Mouse (Mus musculus) midbrain, embryonic 13.5 days (tissue): ENCODE measurements at regions not wholly inside any gene's neighbourhood (a gene's known extent, or its start where the extent isn't known, plus 50 kb on each side); places are given as distances from the start of the nearest gene placed in this dataset.
A peak's percentile ranks its signal among the peaks of the same experiment; 100 is the strongest.
"Not testable (repeated sequence)": the region's sequence is repeated elsewhere in the genome, so short reads cannot be mapped to it uniquely, and the experiment has no call there.

Source experiments
- ATAC-seq: fragments of 200-750 bp; cut with Nextera tagmentation; 2 replicates; pipeline ENCODE4 v1.8.0; 2017; ENCODE audit warnings: mild to moderate bottlenecking, moderate TSS enrichment, moderate library complexity
- H3K27ac ChIP-seq: fragments of 300-500 bp; sonication (generic); 2 replicates; pipeline ENCODE4 v1.5.1; 2015; ENCODE audit warnings: inconsistent platforms, mild to moderate bottlenecking, moderate library complexity
- H3K27me3 ChIP-seq: fragments of 300-500 bp; sonication (generic); 2 replicates; pipeline ENCODE4 v1.6.1; 2015; ENCODE audit warnings: mild to moderate bottlenecking, inconsistent platforms
- H3K36me3 ChIP-seq: fragments of 300-500 bp; sonication (generic); 2 replicates; pipeline ENCODE4 v1.6.1; 2015; ENCODE audit warnings: mild to moderate bottlenecking, inconsistent platforms
- H3K4me1 ChIP-seq: fragments of 300-500 bp; sonication (generic); replicated peaks from 2 replicates; pipeline ENCODE4 v1.6.1; 2015; ENCODE audit warnings: inconsistent platforms
- H3K4me2 ChIP-seq: fragments of 300-500 bp; sonication (generic); replicated peaks from 2 replicates; pipeline ENCODE4 v1.6.1; 2015; ENCODE audit warnings: moderate library complexity, mild to moderate bottlenecking, inconsistent platforms
- H3K4me3 ChIP-seq: fragments of 300-500 bp; sonication (generic); replicated peaks from 2 replicates; pipeline ENCODE4 v1.5.1; 2015; ENCODE audit warnings: mild to moderate bottlenecking, inconsistent platforms
- H3K9ac ChIP-seq: fragments of 300-500 bp; sonication (generic); replicated peaks from 2 replicates; pipeline ENCODE4 v1.6.1; 2015; ENCODE audit warnings: mild to moderate bottlenecking, inconsistent platforms
- H3K9me3 ChIP-seq: fragments of 300-500 bp; sonication (generic); 2 replicates; pipeline ENCODE4 v1.6.1; 2016; ENCODE audit warnings: mild to moderate bottlenecking, inconsistent platforms
- WGBS: fragments of 180-500 bp; shearing (Covaris S2); methylation state at CpG from one replicate; pipeline ENCODE4 v1.1.7; 2015; 5-methylcytosine and 5-hydroxymethylcytosine counted together

DNA sequence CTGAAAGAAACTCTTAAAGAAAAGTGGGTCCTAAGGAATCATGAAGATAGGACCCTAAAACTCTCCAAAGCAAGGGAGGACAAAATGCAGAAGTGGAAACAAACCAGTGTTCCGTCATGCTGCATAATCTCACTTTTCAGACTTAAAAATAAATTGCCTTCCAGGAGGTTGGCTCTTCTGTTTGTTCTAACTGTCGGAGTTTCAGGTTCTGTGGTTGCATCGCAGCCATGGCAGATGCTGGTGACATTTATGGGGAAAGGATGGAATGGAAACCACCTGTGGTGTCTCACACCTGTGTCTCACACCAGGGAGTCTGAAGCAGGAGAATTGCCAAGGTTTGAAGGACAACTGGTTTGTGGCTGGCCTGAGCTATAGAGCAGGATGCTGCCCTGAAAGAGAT, 50.9 kb upstream of the Hivep1 start:
- H3K36me3 ChIP-seq: no peaks in the 10 kb centered on the region
- H3K27ac ChIP-seq: no peak overlapping the region
- no peak overlapping the region for H3K4me3 ChIP-seq
- no peaks in the 10 kb centered on the region for H3K27me3 ChIP-seq
- no peak for ATAC-seq
- no peaks in the 10 kb centered on the region for H3K9me3 ChIP-seq
- WGBS: 86% methylated on average over 3 of the region's 3 CpGs
- no peak overlapping the region for H3K9ac ChIP-seq
- H3K4me2 ChIP-seq: no peak overlapping the region
- 0 out of 2 replicates have a peak, but pooled peaks cover 5% of the 10 kb centered on the region for H3K4me1 ChIP-seq

DNA sequence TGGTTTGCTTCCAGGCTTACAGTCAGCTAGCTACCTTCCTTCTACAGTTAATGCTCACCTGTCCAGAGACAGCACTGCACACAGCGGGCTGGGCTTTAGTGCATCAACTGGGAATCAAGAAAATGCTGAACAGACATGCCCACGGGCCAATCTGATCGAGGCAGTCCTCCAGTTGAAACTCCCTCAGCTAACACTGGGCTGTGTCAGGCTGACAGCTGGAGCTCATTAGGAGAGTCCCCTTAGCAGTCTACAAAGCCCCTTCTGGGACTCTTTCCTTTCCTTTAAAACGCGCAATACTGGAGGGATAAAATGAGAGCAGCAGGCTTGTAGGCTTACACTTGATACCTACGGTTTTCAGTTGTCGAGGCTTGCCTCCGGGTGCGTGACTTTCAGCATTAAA, 53.9 kb upstream of the Hivep1 start:
- ATAC-seq: peak; percentile 63
- Histone ChIP-seq H3K4me2 (no peak overlapping the region), H3K9me3 (no peaks in the 10 kb centered on the region), H3K36me3 (no peaks in the 10 kb centered on the region), H3K4me1 (0 out of 2 replicates have a peak, but pooled peaks cover 5% of the 10 kb centered on the region), H3K4me3 (no peak overlapping the region), H3K27me3 (no peaks in the 10 kb centered on the region), H3K27ac (peak overlapping the region; percentile 20; the same call in 1 of the 2 replicates), H3K9ac (no peak overlapping the region)
- WGBS: 63% methylated on average over 9 of the region's 9 CpGs

DNA sequence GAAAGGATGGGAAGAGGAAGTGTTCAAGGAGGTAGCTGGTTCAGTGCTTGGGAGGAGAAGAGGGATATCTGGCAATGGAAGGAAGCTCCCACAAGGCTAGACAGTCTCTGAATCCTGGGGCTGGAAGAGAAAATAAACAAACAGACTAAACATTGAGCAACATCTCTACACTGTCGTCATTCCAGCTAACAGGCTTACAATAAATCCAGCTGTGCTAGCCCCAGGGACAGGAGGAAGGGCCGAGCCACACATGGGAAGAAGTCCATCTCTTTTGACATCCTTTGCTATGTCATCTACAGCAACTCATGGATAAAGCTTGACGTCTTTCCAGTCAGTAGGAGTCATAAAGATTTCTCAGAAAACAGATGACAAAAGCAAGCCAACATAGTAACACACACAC, 57.7 kb upstream of the Hivep1 start:
- Histone ChIP-seq H3K9ac (no peak overlapping the region), H3K4me1 (0 out of 2 replicates have a peak, but pooled peaks cover 5% of the 10 kb centered on the region), H3K36me3 (no peaks in the 10 kb centered on the region), H3K27ac (no peak overlapping the region), H3K4me3 (no peak overlapping the region), H3K9me3 (no peaks in the 10 kb centered on the region), H3K4me2 (no peak overlapping the region), H3K27me3 (no peaks in the 10 kb centered on the region)
- WGBS: 69% methylated on average over 3 of the region's 3 CpGs
- no peak for ATAC-seq

DNA sequence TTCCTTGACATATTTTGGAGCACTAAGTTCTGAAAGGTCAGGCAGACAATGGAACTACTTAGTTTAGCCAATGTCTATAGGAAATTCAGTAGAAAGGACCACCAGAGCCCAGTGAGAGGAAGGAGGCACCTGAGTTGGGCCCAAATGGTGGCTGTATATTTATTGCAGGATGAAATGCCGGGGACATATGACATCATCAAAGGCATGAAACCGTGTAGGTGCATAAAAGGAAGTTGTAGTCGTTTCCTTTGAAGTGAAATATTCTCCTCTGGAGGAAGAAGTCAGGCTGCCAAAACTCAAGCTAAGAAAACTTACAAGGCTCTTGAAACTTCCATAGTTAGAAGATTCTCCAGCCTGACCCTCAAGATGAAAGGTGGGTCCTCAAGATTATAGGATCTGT, 75.9 kb upstream of the Hivep1 start:
- no peak for ATAC-seq

DNA sequence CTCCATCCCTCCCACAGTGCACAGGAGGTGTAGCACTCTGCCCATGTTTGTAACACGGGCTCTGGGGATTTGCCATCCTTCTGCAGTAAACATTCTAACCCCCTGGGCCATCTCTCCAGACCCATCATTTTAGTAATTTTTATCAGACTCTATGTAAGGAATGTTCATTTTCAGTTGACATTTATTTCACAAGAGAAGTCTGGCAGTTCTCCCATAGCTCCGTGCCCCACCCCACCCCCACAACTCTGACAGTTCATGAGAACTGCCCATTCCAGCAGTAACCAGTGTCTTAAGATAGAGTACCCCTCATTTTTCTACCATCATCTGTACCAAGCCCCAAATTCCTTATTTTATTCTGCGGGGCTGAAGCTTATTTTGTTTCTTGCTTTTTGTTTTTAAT, 88.9 kb upstream of the Hivep1 start:
- H3K27me3 ChIP-seq: no peaks in the 10 kb centered on the region
- WGBS: 80% methylated on average over 3 of the region's 3 CpGs

More for the DNA sequence above, 75.9 kb upstream of the Hivep1 start:
- Histone ChIP-seq H3K9me3 (no peaks in the 10 kb centered on the region), H3K4me2 (no peak overlapping the region), H3K36me3 (no peaks in the 10 kb centered on the region), H3K4me3 (no peak overlapping the region), H3K9ac (no peak overlapping the region), H3K27me3 (no peaks in the 10 kb centered on the region), H3K27ac (no peak overlapping the region), H3K4me1 (no peaks in the 10 kb centered on the region)
- WGBS: 87% methylated on average over 3 of the region's 3 CpGs

DNA sequence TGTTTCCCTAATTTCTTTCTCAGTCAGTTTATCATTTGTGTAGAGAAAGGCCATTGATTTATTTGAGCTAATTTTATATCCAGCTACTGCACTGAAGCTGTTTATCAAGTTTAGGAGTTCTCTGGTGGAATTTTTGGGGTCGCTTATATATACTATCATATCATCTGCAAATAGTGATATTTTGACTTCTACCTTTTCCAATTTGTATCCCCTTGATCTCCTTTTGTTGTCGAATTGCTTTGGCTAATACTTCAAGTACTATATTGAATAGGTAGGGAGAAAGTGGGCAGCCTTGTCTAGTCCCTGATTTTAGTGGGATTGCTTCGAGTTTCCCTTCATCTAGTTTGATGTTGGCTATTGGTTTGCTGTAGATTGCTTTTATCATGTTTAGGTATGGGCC, 90.9 kb upstream of the Hivep1 start:
- H3K36me3 ChIP-seq, H3K9me3 ChIP-seq, H3K27ac ChIP-seq, ATAC-seq, H3K4me1 ChIP-seq, H3K9ac ChIP-seq, H3K4me3 ChIP-seq, H3K4me2 ChIP-seq, H3K27me3 ChIP-seq: not testable (repeated sequence)
- WGBS: 85% methylated on average over 3 of the region's 3 CpGs

More for the DNA sequence above, 88.9 kb upstream of the Hivep1 start:
- H3K9me3 ChIP-seq: no peaks in the 10 kb centered on the region
- H3K36me3 ChIP-seq: no peaks in the 10 kb centered on the region
- H3K4me1 ChIP-seq: no peaks in the 10 kb centered on the region
- ATAC-seq: no peak
- no peak overlapping the region for H3K9ac ChIP-seq
- H3K4me3 ChIP-seq: no peak overlapping the region
- H3K4me2 ChIP-seq: no peak overlapping the region
- no peak overlapping the region for H3K27ac ChIP-seq

DNA sequence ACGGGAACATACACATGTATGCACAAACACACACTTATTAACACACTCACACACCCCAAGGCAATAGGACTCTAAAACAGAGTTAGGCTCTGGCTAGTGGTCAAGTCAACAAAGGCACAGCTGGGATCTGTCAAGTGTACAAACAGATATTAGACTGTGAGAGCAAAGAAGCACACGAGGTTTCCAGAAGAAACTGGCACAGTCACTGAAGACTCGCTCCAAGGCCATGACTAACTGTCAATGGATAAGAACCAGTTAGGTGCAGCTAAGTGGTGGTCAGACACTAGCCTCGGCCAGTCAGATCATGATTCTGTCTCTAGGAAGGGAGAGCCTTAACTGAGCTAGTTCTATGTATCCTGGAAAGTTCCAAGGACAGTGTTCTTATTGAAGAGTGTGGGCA, 93.9 kb upstream of the Hivep1 start:
- 88% methylated on average over 4 of the region's 4 CpGs for WGBS
- Histone ChIP-seq H3K9ac (no peak overlapping the region), H3K27me3 (no peaks in the 10 kb centered on the region), H3K4me3 (no peak overlapping the region), H3K36me3 (no peaks in the 10 kb centered on the region), H3K9me3 (no peaks in the 10 kb centered on the region), H3K27ac (no peak overlapping the region), H3K4me1 (no peaks in the 10 kb centered on the region), H3K4me2 (no peak overlapping the region)
- ATAC-seq: no peak

DNA sequence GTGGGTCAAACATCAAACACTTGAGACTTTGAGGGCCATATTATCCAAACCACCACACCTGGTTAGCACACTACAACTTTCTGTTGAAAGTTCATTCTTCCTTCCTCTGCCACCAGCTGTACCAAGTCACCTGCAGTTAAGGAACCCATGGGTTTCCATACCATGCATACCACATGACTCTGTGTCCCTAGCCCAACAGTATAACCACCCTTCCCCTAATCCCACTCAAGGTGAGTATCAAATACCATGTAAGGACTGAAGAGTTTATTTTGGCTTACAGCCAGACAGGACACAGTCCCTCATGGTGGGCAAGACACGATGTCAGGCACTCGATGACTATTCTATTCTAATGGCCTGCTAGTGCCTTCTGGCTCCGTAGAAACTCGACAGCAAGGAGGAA, 95.9 kb upstream of the Hivep1 start:
- no peak overlapping the region for H3K4me3 ChIP-seq
- no peak overlapping the region for H3K27ac ChIP-seq
- H3K4me1 ChIP-seq: no peaks in the 10 kb centered on the region
- no peak for ATAC-seq
- WGBS: 88% methylated on average over 4 of the region's 4 CpGs
- H3K36me3 ChIP-seq: no peaks in the 10 kb centered on the region
- H3K4me2 ChIP-seq: no peak overlapping the region
- H3K27me3 ChIP-seq: no peaks in the 10 kb centered on the region
- no peak overlapping the region for H3K9ac ChIP-seq
- H3K9me3 ChIP-seq: no peaks in the 10 kb centered on the region

DNA sequence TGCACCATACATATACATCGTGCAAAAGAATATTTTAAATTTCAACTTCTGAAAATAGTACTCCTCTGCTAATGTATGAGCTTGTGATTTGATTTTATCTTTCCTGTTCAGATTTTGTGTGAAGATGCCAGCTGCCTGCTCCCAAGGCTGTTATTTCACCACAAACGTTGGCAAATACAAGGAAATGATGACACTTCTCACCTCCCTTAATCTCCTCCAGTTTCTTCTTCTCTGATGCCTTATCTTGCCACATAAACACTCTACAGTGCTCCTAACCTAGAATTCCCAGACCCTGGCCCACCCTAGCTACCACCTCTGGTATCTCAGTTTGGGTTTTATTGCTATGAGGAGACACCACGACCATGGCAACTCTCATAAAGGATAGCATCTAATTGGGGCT, 96.6 kb upstream of the Hivep1 start:
- Histone ChIP-seq H3K9me3 (no peaks in the 10 kb centered on the region), H3K36me3 (no peaks in the 10 kb centered on the region), H3K4me2 (no peak overlapping the region), H3K4me1 (no peaks in the 10 kb centered on the region), H3K27ac (no peak overlapping the region), H3K9ac (no peak overlapping the region), H3K27me3 (no peaks in the 10 kb centered on the region), H3K4me3 (no peak overlapping the region)
- no peak for ATAC-seq
- 83% methylated on average over 3 of the region's 3 CpGs for WGBS

DNA sequence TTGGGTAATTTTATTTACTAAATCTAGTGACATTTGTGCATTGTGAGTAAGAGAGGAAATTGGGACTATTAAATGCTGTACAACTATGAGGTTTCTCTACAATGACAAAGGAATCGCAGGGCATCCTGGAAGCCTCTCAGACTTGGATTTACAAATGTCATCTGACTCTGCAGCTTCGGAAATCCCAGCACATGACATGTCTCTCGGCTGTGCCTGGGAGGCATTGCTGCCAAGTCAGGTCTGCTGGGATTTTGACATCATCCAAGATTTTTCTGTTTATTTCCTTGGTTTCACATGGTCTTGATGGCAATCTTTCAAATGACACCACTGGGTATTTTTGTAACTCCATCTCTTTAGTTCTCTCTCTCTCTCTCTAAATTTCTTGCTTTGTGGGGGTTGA, 99.4 kb upstream of the Hivep1 start:
- no peak overlapping the region for H3K4me2 ChIP-seq
- H3K9ac ChIP-seq: no peak overlapping the region
- no peaks in the 10 kb centered on the region for H3K9me3 ChIP-seq
- H3K27ac ChIP-seq: no peak overlapping the region
- H3K4me3 ChIP-seq: no peak overlapping the region
- H3K4me1 ChIP-seq: no peaks in the 10 kb centered on the region
- ATAC-seq: no peak
- WGBS: 72% methylated on average over 3 of the region's 3 CpGs
- H3K27me3 ChIP-seq: no peaks in the 10 kb centered on the region
- no peaks in the 10 kb centered on the region for H3K36me3 ChIP-seq

DNA sequence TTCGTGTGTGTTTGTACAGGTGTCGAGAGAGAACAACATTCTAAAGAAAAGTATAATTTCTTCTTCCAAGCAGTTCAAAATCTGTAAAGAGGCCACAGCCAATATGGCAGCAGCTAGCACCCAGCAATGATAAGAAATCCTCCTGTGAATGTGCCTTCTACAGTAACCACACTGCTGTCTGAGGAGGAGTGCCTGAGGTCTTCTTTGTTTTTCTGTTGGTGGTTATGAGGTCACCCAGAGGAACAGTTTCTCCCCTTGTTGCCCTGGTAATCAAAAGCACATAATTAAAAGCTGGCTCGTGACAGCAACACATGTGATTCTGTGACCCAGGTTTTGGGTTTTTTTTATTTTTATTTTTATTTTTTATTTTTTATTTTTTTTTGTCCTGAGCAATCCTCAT, 100.8 kb upstream of the Adtrp start:
- ATAC-seq: no peak
- Histone ChIP-seq H3K4me1 (peaks cover 8% of the 10 kb centered on the region; the same call in 1 of the 2 replicates), H3K9me3 (no peaks in the 10 kb centered on the region), H3K4me3 (no peak overlapping the region), H3K9ac (no peak overlapping the region), H3K4me2 (no peak overlapping the region), H3K27ac (no peak overlapping the region), H3K27me3 (no peaks in the 10 kb centered on the region), H3K36me3 (no peaks in the 10 kb centered on the region)
- 85% methylated on average over 3 of the region's 3 CpGs for WGBS

DNA sequence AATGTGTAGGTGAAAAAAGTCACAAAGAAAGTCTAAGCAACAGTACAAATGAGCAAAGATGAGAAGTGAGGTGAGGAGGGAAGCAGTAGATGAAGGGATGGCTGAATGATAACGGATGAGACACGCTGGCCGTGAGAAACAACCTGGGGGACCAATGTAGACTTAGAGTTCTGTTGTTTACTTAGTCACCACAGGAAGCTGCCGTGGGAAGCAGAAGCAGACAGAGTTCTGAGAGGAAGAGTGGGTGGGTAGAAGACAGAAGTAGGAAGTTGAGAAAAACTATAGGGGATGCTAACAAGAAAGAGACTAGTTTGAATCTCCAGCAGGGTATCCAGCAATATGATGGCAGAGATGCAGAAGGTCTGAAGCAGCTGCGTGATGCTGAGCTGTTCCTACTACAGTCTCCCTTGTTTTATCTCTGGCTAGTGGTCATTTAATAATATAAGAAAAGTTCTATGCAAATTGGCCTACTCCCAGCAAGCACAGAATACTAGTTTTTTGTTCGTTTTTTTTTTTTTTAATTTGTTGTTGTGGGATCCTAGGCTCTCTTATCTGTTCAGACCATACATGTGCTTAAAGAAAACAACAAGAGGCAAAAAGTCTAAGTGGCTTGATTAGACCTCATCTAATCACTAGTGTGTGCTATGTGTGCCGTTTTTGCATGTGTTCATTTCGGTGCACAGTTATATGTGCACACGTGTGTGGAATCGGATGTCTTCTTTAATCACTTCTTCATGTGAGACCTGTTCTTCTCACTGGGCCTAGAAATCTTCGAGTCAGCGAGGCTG, 85.0 kb upstream of the Adtrp start:
- no peaks in the 10 kb centered on the region for H3K9me3 ChIP-seq
- no peak overlapping the region for H3K4me3 ChIP-seq

DNA sequence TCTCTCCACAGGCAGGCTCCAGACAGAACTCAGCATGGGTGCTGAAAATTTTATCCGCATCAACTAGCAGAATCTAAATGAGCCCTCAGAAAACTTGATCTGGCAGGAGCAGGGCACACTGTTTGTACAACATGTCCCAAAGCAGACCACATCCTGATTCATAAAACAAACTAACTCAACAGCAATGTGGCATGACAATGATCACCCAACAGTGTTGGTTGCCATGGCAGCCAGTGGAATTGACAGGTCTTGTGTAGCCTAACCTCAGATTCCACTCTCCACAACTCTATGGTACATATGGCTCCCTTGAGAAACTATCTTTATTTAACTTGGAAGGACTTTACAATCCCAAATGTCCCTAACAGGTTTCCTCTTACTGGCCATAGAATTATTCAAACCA, 82.3 kb upstream of the Adtrp start:
- no peaks in the 10 kb centered on the region for H3K27me3 ChIP-seq
- no peaks in the 10 kb centered on the region for H3K9me3 ChIP-seq
- no peaks in the 10 kb centered on the region for H3K36me3 ChIP-seq
- WGBS: 73% methylated on average over 1 of the region's 1 CpGs
- H3K4me1 ChIP-seq: no peaks in the 10 kb centered on the region
- no peak overlapping the region for H3K27ac ChIP-seq
- ATAC-seq: no peak
- no peak overlapping the region for H3K9ac ChIP-seq
- H3K4me2 ChIP-seq: no peak overlapping the region
- H3K4me3 ChIP-seq: no peak overlapping the region

More for the DNA sequence above, 85.0 kb upstream of the Adtrp start:
- no peak overlapping the region for H3K9ac ChIP-seq
- H3K27ac ChIP-seq: no peak overlapping the region
- H3K27me3 ChIP-seq: no peaks in the 10 kb centered on the region
- WGBS: 87% methylated on average over 12 of the region's 12 CpGs
- no peaks in the 10 kb centered on the region for H3K36me3 ChIP-seq
- H3K4me1 ChIP-seq: no peaks in the 10 kb centered on the region
- H3K4me2 ChIP-seq: no peak overlapping the region
- ATAC-seq: no peak
